Mouse (Mus musculus) cerebellum, adult 2 months (tissue): ENCODE results near the gene Tal1. TPM values are rescaled to one million over a fixed set of nuclear protein-coding genes. Genes with fewer than 3 reads are reported as not detected.

ENCODE experiments used
- DNase-seq, 2 experiments: peaks; one replicate each; pipeline ENCODE4 v3.0.0; 2021
- H3K27ac ChIP-seq: fragments of 200-500 bp; 2 replicates; pipeline ENCODE4 v1.5.1; 2012; ENCODE audit warnings: low read length, control low read depth, inconsistent platforms; ENCODE audit not compliant: insufficient read depth
- H3K27me3 ChIP-seq: fragments of 200-500 bp; 2 replicates; pipeline ENCODE4 v1.6.1; 2012; ENCODE audit warnings: inconsistent platforms, mild to moderate bottlenecking, low read length, moderate library complexity; ENCODE audit not compliant: control insufficient read depth, insufficient read depth
- H3K4me1 ChIP-seq: fragments of 200-500 bp; 2 replicates; pipeline ENCODE4 v1.6.1; 2011; ENCODE audit warnings: low read length; ENCODE audit not compliant: control insufficient read depth, insufficient read depth
- H3K4me3 ChIP-seq: fragments of 200-500 bp; replicated peaks from 2 replicates; pipeline ENCODE3; 2011; ENCODE audit warnings: mild to moderate bottlenecking, low read depth, low read length, control low read depth; ENCODE audit not compliant: insufficient read depth
- CTCF ChIP-seq: fragments of 200-500 bp; IDR thresholded peaks from 2 replicates; pipeline ENCODE4 v1.5.1; 2011; ENCODE audit warnings: low read depth, mild to moderate bottlenecking, control low read depth, low read length, moderate library complexity, borderline replicate concordance; ENCODE audit not compliant: insufficient read depth
- POLR2A ChIP-seq: fragments of 200-500 bp; IDR thresholded peaks from 2 replicates; pipeline ENCODE4 v1.6.1; 2011; ENCODE audit warnings: low read length, control low read depth, borderline replicate concordance; ENCODE audit not compliant: insufficient read depth
- WGBS: fragments of 180-500 bp; shearing (Covaris S2); methylation state at CpG from one replicate; pipeline ENCODE4 v1.1.7; 2018; 5-methylcytosine and 5-hydroxymethylcytosine counted together
- polyA plus RNA-seq: library from polyadenylated mRNA; depleted of rRNA; stranded (reverse); fragments of >200 nt; gene quantifications from 2 replicates; pipeline ENCODE4 v1.2.3, GENCODE M21; 2012; rRNA removed

Tal1 gene
- polyA plus RNA-seq, 1 experiment = 2.7 TPM

GRCm38 (mm10) chr4:115096435-115097145, 40.4 kb downstream of the Tal1 start:
- TF ChIP-seq POLR2A (no peak), CTCF (no peak)
- 29% methylated on average over 11 of the region's 11 CpGs for WGBS
- Histone ChIP-seq H3K4me1 (peaks cover 3% of the 10 kb centered on the region; the same call in 1 of the 2 replicates), H3K27me3 (peaks cover 2% of the 10 kb centered on the region; the same call in 1 of the 2 replicates), H3K4me3 (no peak overlapping the region), H3K27ac (no peak overlapping the region)
- no peak for DNase-seq

GRCm38 (mm10) chr4:115097146-115097496, 40.9 kb downstream of the Tal1 start:
- H3K27ac ChIP-seq = no peak overlapping the region
- peak overlapping the region; percentile 29 for H3K4me3 ChIP-seq
- 0% methylated on average over 6 of the region's 6 CpGs for WGBS
- TF ChIP-seq CTCF = peak; percentile 35
- TF ChIP-seq POLR2A = no peak
- peaks cover 2% of the 10 kb centered on the region; the same call in 1 of the 2 replicates for H3K27me3 ChIP-seq
- H3K4me1 ChIP-seq = peaks cover 3% of the 10 kb centered on the region; the same call in 1 of the 2 replicates
- no peak for DNase-seq

- H3K27ac ChIP-seq = no peak overlapping the region
- no peak overlapping the region for H3K4me3 ChIP-seq
- no peaks in the 10 kb centered on the region; the same call in 1 of the 2 replicates for H3K27me3 ChIP-seq
- peak; percentile 38 to 55 for DNase-seq
- H3K4me1 ChIP-seq = no peaks in the 10 kb centered on the region
- WGBS = 34% methylated on average over 6 of the region's 6 CpGs
- no peak for TF ChIP-seq POLR2A
- peak; percentile 93 for TF ChIP-seq CTCF
Measured at GRCm38 (mm10) chr4:115101682-115102081, 45.5 kb downstream of the Tal1 start.

GRCm38 (mm10) chr4:115103510-115103909, 47.3 kb downstream of the Tal1 start:
- H3K27me3 ChIP-seq = no peaks in the 10 kb centered on the region; the same call in 1 of the 2 replicates
- H3K4me3 ChIP-seq = no peak overlapping the region
- no peak overlapping the region for H3K27ac ChIP-seq
- no peaks in the 10 kb centered on the region for H3K4me1 ChIP-seq
- 58% methylated on average over 4 of the region's 4 CpGs for WGBS
- TF ChIP-seq CTCF = no peak
- TF ChIP-seq POLR2A = no peak
- DNase-seq = no peak

- WGBS = 69% methylated on average over 2 of the region's 2 CpGs
- Histone ChIP-seq H3K4me1 (no peaks in the 10 kb centered on the region), H3K27ac (no peak overlapping the region), H3K27me3 (no peaks in the 10 kb centered on the region; the same call in 1 of the 2 replicates), H3K4me3 (no peak overlapping the region)
- no peak for DNase-seq
- no peak for TF ChIP-seq CTCF
- TF ChIP-seq POLR2A = no peak
Measured at GRCm38 (mm10) chr4:115111167-115111566, 54.9 kb downstream of the Tal1 start.

- no peaks in the 10 kb centered on the region for H3K27me3 ChIP-seq
- no peak overlapping the region for H3K27ac ChIP-seq
- WGBS = 14% methylated on average over 5 of the region's 5 CpGs
- DNase-seq = no peak
- no peak overlapping the region for H3K4me3 ChIP-seq
- H3K4me1 ChIP-seq = no peaks in the 10 kb centered on the region
- no peak for TF ChIP-seq CTCF
- no peak for TF ChIP-seq POLR2A
Measured at GRCm38 (mm10) chr4:115113266-115113665, 57.0 kb downstream of the Tal1 start.

- DNase-seq = no peak
- TF ChIP-seq POLR2A = no peak
- no peak for TF ChIP-seq CTCF
- H3K4me1 ChIP-seq = no peaks in the 10 kb centered on the region
- H3K4me3 ChIP-seq = no peak overlapping the region
- H3K27ac ChIP-seq = no peak overlapping the region
- H3K27me3 ChIP-seq = no peaks in the 10 kb centered on the region
- WGBS = 81% methylated on average over 3 of the region's 3 CpGs
Measured at GRCm38 (mm10) chr4:115119642-115120041, 63.4 kb downstream of the Tal1 start.

GRCm38 (mm10) chr4:115121162-115121561, 64.9 kb downstream of the Tal1 start:
- no peaks in the 10 kb centered on the region for H3K4me1 ChIP-seq
- 77% methylated on average over 2 of the region's 2 CpGs for WGBS
- no peak for TF ChIP-seq CTCF
- TF ChIP-seq POLR2A = no peak

More at GRCm38 (mm10) chr4:115121162-115121561, 64.9 kb downstream of the Tal1 start:
- H3K27ac ChIP-seq = no peak overlapping the region
- H3K27me3 ChIP-seq = no peaks in the 10 kb centered on the region
- no peak for DNase-seq
- no peak overlapping the region for H3K4me3 ChIP-seq

Other genes starting within 250 kb of the Tal1 start
- not detected in 2 replicates for gene Gm12830, start 234.7 kb upstream of the Tal1 start, polyA plus RNA-seq
- 0.10 TPM in 2 replicates for gene Foxd2, start 147.6 kb upstream of the Tal1 start, polyA plus RNA-seq
- not detected in 2 replicates for gene Foxe3, start 130.4 kb upstream of the Tal1 start, polyA plus RNA-seq
- 42.8 and 48.7 TPM in 2 replicates for gene Cmpk1, start 69.2 kb upstream of the Tal1 start, polyA plus RNA-seq
- 1.3 and 1.5 TPM in 2 replicates for gene Stil, start 56.3 kb upstream of the Tal1 start, polyA plus RNA-seq
- 0.74 and 1.0 TPM in 2 replicates for gene Pdzk1ip1, start 32.3 kb downstream of the Tal1 start, polyA plus RNA-seq
- gene Cyp4x1, start 77.9 kb downstream of the Tal1 start, polyA plus RNA-seq = 6.6 and 7.4 TPM in 2 replicates
- not detected in 2 replicates for gene Cyp4a29, start 185.7 kb downstream of the Tal1 start, polyA plus RNA-seq
- gene Cyp4a12a, start 242.6 kb downstream of the Tal1 start, polyA plus RNA-seq = not detected in 2 replicates